Mouse (Mus musculus) cerebellum, adult 2 months (tissue): ENCODE measurements around the gene Nfatc2.

Experiments
- CTCF ChIP-seq: fragments of 200-500 bp; IDR thresholded peaks from 2 replicates; pipeline ENCODE4 v1.5.1; 2011; ENCODE audit warnings: low read depth, mild to moderate bottlenecking, control low read depth, low read length, moderate library complexity, borderline replicate concordance; ENCODE audit not compliant: insufficient read depth
- POLR2A ChIP-seq: fragments of 200-500 bp; IDR thresholded peaks from 2 replicates; pipeline ENCODE4 v1.6.1; 2011; ENCODE audit warnings: low read length, control low read depth, borderline replicate concordance; ENCODE audit not compliant: insufficient read depth

- TF ChIP-seq CTCF (no peak), POLR2A (no peak)
Measured at GRCm38 (mm10) chr2:168590556-168590955, 10.9 kb downstream of the Nfatc2 start.
